Mouse (Mus musculus) thymus, postnatal 36 days (tissue): ENCODE measurements around the gene Icmt.
A peak's percentile ranks its signal among the peaks of the same experiment; 100 is the strongest.

Experiments
- DNase-seq, 2 experiments: peaks; one replicate each; pipeline ENCODE4 v3.0.0; 2022; ENCODE audit warnings: mixed read lengths in 2 of 2

The Icmt gene

DNA sequence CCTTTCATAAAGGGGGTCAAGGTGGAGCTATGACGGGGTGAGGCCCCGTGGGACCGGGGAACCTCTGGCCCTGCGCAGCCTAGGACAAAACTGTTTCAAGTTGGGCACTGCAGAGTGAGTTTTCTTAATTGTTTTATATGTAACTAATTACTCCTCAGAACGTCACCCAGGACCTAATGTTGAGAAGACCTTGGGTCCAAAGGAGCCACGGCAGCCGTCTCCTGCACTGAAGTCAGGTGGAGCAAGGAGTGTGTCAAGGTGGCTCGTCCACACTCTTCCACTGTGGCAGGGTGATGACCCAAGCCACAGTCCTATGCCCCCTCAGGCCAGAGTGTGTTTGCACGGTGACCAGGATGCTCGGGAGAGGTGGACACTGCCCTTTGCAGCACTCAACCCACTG lies 6.1 kb downstream of the Icmt start:
- no peak for DNase-seq

DNA sequence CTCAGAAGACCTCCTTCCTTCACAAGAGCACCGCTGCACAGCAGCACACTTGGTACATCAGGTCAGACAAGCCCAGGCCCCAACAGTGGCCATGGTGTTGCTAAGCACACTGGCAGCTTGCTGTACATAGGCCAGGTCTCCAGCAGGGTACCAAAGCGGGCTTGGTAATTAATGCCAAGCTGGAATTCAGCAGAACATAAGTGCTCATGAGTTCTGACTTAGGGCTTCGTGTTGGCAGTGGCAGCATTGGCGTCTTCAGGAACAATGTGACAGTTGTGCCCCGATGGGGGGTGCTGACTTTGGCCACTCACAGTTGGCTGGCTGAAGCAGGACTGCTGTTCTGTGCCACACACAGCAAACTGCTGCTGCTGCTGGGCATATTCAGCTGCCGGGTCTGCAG lies 7.7 kb downstream of the Icmt start:
- no peak for DNase-seq

DNA sequence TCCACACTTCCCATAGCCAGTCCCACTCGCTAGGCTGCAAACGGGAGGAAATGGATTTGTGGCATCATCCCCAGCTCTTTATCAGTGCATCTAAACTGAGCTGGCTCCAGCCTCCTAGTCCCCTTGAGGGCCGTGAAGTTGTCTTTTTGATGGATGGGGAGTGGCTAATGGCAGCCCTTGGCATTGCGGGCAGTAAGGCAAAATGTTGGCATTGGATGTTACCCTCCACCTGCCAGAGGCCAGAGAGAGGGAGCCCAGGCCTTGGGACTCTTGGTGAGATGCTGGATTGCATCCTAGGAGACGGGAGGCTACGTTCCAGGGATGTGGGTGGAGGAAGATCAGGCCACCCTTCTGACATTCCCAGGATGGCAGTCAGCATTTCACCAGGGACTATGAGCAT lies 9.0 kb downstream of the Icmt start:
- no peak for DNase-seq

DNA sequence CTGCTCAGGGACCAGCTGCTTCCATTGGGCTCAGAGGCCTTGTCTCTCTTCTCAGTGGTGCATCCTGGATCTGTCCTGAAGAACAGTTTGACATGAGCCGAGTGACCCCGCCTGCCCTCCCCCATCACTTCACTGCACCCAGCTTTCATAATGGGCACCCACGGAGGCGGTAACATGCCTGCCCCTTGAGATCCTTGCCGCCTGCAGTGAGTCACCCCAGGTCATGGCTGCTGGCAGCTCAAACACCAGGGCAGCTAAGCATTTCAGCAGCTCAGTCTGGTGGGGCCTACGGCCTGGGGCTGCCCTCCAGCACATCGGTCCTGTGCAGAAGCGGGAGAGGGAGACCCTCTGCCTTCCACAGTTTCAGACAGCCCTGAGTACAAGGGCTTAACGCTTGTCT lies 10.5 kb downstream of the Icmt start:
- no peak for DNase-seq

DNA sequence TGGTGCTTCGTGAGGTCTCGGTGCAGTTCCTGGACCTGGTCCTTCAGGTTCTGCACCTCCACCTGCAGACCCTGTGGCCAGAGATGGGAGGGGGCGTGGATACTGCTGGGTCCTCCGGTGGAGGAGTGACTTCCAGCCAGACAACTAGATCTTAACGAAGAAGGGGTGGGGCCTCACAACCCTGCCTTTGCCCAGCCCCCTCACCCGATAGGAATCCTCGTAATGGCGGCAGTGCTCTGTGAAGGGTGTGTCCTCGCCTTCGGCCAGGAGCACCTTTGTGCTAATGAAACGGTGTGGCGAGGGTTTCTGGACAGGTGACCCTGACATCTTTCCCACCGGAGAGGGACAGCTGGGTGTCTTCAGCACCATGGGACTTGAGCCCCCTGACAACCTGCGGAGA lies 15.2 kb downstream of the Icmt start:
- DNase-seq = no peak

DNA sequence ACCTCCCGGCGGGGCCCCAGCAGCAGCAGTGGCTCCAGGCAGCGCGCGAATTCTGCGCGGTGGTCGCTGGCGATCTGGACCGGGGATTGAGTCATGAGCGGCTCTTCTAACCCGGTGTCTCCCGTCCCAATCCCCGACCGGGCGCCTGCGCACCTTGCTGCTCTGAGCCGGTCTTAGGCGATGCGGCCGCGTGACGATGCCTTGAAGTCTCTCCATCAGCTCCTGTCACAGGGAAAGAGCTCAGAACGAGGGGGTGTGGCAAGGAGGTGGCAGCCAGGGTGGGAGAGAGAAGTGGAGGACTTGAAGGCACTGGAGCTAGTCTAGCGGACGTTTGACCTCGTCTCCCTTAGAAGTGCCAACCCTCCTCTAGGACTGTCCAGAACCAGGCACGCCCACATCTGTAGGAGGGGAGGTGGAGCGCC lies 16.2 kb downstream of the Icmt start:
- DNase-seq = no peak

DNA sequence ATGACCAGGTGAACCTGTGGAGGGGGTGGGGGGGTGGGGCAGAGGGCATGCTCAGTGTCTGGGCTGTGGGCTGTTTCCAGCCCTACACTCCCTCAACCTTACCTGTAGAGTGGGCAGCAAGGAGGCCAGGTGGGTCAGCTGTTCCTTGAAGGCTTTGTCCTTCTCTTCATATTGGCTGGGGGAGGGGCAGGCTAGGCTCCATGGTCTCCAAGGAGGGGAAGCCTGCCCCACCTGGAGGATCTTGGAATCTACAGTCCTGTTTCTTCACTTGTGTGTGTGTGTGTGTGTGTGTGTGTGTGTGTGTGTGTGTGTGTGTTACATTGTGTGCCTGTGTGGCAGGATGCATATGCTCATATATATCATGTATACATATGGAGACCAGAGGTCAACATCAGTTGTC lies 16.9 kb downstream of the Icmt start:
- no peak for DNase-seq

DNA sequence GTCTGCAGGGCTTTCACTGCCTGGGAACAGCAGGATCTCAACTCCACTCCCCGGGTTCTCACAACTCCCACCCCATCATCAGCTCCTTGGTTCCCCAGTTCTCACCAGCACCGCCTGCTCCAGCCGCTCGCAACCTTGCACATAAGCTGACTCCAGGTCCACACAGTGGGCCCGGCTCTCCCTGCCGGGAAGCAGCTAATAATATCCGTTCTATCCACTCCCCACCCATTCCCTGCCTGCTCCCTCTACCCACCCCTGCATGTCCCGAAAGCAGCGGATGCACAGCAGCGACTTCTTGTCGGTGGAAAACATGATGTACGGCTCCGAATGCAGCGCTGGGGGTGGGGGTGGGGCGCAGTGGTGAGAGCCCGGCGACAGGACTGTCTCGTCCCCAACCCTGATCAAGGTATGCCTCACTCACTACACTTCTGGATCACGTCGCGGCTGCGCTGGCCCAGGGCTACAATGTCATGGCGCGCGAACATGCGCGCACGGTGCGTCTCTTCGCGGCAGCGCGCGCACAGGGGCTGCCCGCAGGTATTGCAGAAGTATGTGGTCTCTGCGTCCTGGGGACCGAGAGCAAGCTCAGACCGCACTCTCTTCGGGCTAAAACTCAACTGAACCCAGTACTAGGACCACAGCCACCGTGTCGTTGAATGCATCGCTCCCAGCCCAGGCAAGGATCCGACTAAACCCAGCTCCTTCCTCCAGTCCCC lies 18.6 kb downstream of the Icmt start:
- no peak for DNase-seq

DNA sequence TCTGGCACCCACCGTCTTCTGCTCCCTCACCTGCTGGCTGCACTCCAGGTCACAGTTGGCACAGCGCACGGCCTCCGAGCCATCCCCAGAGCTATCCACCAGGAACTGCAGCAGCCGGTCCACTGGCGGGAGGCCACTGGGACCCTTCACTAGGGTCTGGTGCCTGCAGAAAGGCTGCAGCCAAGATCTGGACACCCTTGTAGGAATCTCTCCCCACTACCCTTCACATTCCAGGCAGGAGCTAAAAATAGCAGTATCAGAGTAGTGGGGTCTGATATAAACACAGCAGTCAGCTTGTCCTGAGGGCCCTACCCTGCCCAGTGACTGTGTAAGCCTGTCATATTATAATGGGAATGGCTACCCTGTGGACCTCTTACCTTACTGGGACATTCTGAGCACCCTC lies 20.6 kb downstream of the Icmt start:
- no peak for DNase-seq

DNA sequence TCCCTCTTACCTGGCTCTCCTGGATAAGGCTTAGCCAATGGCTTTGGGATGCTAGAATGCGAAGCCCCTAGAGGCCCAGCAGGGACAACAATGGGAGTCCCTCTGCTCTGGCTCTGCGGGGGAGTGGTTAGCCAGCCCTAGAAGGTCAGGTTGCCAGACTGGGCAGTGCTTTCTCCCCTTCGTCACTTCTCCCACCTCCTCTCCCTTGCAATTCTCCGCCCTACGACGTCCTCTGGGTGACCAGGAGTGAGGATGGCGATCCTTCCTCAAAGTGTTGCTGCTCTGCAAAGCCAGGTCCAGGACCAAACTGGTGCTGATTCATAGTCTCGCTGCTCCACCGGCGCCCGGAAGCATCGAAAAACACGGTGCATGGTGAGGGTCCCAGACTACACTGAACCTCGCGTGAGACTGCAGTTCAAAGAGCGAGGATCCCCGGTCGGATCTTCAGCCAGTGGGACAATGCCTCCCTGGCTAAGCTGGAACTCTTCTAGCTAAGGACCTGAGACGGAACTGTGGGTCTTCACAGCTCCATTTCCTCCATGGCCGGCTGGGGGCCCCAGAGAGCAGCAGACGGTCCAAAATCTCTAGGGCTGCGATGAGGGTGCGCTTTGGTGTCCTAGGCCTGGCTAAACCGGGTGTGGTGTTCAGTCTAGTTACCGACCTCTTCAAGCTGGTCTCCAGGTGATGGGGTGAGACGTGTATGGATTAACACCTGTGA lies 21.6 kb downstream of the Icmt start, which contains the start of gene Rnf207:
TSS of gene Rnf207 (minus strand) at position 477 of the 718 bp plus-strand sequence.
- DNase-seq = peak; percentile 38 to 49

DNA sequence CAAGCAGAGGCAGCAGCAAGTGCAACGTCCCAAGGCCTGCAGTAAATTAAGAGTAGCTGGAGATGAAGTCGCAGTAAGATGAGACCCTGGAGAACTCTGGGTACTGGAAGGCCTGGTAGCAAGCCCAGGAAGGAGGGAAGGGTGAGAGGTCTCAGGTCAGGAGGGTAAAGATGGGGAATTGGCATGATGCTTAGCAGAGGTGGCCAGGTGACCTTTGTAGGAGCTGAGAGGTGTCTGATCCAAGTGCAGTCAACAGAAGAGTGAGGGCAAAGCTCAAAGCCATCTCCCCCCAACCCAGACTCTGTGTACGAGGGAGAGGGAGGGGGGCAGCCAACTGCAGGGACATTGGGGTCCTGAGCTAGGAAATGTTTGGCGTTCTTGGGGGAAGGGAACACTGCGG lies 24.4 kb downstream of the Icmt start:
- no peak for DNase-seq

DNA sequence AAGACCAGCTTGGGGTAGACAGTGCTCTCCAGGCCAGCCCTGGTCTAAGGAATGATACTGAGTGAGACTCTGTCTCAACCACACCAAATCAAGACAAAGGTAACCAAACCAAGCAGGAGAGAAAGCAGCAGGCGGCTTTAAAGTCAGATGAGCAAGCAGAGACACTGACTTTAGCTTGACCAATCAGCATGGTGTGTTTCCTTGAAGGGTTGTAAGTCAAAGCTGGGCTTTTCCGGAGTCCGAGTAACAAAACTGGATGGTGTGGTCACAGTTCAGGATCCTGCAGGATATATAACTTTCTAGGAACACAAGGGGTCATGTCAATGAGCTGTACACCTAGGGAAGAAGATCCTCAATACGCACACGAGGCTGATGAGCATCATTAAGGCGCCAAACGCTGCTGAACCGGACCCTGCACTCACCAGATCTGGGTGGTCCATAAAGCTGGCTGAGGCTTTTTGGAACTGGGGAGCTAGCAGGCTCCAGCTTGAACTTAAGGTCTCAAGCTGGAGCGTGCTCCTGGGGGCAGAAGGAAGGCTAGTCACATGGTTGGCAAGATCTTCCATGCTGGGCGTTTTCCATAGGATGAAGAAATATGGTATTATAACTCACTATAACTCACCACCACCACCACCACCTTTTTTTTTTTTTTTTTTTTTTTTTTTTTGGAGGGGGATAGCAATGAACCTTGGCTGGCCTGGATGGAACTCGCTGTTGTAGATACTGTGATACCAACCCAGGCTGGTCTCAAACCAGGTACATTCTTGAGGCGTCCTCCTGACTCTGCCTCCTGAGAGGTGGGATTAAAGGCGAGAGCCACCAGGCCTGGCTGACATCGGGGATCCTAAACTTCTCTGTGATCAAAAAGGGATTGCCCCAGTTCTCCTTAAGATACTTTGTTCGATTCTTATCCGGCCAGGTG lies 27.9 kb downstream of the Icmt start:
- DNase-seq = no peak

DNA sequence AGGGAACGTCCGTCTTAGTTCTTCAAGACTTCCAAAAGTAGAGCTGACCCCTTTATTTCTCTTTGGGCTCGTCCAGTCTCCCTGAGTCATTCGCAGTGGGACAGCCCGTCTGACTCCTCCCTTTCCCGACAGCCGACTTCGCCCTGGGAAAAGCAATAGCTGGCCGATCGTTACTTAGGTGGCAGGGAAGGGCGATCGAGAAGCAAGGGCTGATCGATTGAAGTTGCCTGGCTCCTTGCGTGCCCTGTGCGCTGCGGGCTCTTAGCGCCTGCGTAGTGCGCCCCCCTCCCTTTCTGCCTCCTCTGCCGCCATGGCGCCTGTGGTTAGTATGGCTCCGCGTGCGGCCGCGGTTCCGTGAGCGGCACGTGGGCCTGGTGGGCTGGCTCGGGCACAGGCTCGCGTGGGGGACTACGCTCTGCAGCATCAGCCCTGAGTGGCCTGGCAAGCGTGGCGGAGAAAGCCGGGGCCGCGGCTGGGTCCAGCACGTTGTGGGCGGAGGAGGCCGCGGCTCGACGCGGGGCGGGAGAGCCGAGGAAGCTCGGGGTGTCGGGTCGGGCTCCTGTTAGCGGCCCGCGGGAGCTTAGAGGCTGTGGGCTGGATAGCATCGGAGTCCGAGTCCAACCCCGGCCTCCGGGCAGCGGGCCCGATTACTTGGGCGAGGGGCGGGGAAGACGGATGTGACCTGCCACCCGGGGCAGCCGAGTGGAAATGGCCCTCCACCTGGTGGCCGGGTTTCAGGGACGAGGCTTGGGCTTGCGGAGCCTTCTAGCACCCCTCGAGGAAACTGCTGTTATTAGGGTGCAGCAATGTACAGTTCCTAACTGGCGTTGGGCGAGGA lies 28.8 kb downstream of the Icmt start, which contains the start of gene Rpl22:
TSS of gene Rpl22 (plus strand) at position 169 of the 838 bp plus-strand sequence.
- peak; percentile 88 to 93 for DNase-seq

DNA sequence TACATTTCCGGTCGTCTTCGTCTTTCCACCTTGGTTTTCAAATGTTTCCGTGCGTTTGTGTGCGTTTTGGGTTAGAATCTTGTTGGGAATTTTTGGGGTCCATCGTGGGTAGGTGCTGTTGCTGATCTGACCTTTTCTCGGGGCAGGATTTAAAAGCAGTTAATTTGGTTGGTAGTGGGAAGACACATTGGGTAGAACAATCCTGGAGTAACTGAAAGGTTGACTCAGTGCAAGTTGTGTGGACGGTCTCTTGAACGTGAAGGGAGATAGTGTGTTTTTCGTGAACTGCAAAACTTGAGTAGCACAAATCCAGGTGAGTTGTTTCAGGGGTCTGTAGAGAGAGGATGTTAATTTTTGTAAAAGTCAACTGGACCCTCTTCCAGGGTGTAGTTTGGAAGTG lies 29.5 kb downstream of the Icmt start:
- DNase-seq = no peak

DNA sequence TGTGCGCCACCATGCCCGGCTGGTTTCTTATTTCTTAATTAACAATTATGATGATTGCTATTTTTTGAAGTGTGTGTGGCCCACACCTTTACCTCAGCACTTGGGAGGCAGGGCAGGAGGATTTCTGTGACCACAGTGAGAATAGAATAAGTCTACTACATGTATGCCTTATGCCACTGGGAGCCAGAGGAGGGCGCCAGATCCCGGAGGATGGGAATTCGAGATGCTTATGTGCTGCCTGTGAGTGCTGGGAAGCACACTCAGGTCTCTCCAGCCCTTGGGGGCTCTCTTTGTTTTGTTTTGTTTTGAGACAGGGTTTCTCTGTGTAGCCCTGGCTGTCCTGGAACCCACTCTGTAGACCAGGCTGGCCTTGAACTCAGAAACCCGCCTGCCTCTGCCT lies 31.7 kb downstream of the Icmt start:
- DNase-seq = peak; percentile 51 to 54

DNA sequence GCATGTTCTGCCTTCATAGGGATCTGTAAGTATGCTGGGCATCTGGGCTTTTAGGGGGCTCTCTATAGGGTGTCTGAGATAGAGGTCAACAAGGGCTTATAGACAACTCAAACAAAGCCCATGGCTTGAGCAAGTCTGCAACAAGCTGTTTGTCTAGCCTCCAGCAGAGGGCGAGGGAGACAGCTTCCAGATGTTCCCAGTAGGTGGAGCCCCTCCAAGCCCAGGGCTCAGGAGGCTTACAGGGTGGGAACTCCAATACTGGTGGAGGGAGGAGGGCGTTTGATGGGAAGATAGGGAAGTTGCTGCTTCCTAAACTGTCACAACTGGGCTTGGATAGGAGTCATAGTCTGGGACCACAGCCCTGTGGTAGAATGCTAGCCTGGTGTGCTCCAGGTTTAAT lies 35.9 kb downstream of the Icmt start:
- DNase-seq = peak; percentile 58 to 69

DNA sequence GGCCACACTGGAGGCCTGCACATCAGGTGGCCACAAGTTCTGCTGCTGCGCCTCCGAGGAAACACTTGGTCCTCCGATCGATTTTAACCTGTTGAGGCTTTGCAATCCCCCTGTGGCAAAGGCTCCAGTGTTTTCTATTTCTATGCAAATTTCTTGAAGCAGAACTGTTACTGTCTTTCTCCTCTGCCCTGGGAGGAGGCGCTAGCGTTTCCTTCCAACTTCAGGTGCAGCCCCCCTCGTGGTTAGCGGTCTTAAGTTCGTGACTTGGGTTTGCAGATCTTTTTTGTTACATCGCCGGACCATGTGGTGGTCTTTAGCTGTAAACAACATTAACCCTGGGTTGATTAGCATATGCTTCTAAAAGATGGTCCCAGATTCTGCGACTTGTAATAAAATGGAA lies 36.6 kb downstream of the Icmt start:
- no peak for DNase-seq

DNA sequence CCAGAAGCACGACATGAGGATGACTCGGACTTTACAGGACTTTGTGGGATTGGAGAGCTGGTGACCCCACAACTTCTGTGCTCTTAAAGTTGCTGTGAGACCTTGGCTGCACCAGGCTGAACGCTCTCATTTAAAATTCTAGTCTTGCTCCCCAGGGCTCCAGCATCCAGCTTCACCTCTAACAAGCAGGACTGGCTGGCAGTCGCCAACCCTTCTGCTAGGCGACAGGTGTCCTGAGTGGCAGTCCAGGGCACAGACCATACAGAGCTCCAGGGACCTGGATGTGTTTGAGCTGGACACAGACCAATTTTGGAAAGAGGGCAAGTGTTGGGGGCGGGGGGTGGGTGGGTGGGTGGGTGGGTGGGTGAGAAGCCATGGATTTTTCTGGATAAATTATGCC lies 40.7 kb downstream of the Icmt start:
- no peak for DNase-seq

DNA sequence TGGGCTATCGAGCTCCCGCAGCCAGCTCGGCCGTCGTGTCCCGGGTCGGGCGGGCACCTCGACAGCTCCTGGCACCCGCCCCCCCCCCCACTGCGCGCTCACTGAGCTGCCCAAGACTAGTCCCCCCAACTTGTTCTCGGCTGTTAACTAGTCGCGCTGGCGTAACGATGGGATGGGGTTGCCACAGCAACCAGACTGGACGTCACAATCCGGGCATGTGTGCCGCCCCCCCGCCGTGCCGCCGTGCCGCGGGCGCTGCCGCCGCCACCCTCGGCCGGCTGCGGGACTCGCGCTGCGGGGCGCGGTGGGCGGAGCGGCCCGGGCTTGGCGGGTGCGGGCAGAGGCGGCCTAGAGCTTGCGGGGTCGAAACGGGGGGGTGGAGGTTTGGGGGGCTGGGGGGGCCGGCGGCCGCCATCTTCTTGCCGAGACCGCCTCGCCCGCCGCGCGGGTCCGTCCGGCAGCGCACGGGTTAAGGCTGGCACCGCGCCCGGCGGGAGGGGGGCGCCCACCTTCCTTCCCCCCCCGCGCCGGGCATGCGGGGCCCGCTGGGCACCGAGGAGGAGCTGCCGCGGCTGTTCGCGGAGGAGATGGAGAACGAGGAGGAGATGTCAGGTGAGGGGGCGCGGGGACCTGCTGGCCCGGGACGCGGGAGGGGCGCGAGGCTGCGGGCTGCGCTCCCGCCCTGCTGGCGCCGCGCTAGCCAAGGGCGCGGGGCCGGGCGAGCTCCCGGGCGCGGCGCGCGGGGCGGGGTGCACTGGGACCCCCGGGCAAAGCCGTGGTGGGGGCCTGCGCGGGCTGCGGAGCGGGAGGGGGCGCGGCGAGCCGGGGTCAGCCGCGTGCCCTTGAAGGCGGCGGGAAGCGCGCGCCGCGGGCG lies 41.6 kb downstream of the Icmt start, which contains the start of gene Chd5:
TSS of gene Chd5 (plus strand) at position 233 of the 874 bp plus-strand sequence.
- DNase-seq = no peak

DNA sequence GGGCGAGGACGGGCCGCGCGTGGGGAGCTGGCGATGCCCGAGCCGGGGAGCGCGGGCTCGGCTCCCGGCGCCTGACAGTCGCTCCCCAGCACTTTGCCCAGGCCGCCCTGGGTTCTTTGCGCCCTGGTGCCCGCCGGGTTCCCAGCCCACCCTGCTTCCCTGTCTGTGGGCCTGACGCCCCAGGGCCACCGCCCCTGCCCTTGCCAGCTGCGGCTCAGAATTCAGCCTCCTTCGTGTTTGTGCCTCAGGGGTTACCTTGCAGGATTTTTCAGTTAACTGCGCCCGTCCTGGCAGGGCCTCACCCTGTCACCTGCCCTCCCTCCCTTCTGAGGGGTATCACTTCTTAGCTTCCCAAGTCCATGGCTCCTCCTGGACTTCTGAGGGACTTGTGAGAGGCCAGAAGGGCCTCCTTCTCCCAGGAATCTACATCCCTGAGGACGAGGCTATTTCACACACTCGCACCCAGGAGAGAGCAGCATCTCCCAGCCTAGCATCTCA lies 42.3 kb downstream of the Icmt start:
- no peak for DNase-seq
